Mouse (Mus musculus): ENCODE measurements around the gene Alk. TPM values are rescaled to one million over a fixed set of nuclear protein-coding genes. Genes with fewer than 3 reads are reported as not detected.

Gene Alk
- total RNA-seq (2021): 1 to 10 TPM; 6.8 to 7.9 TPM
- long read RNA-seq, experiment 1, partial matches to known transcripts: 0 of 1 reads
- long read RNA-seq, experiment 1, other reads (novel, unspliced or antisense): 1 of 1 reads
- long read RNA-seq, experiment 2: 0 reads

GRCm38 (mm10) chr17:72604610-72604980, at the start of gene Alk:
Alk (minus strand) TSS chr17:72604627.
- intact Hi-C loops (cut with DNase I): loop anchor here (10.0 kb wide), 2 partner anchors 640 to 940 kb away; no protein-coding TSS in a partner anchor
- DNase-seq (ENCODE audit: low spot score in 2 of 2): peak; percentile 93 to 94

GRCm38 (mm10) chr17:72652801-72653200, 48.4 kb upstream of the Alk start:
- intact Hi-C loops (cut with DNase I): no loop called here
- DNase-seq (ENCODE audit: low spot score in 2 of 2): no peak

GRCm38 (mm10) chr17:72648607-72649217, 44.3 kb upstream of the Alk start:
- intact Hi-C loops (cut with DNase I): no loop called here
- no peak for DNase-seq (ENCODE audit: low spot score in 2 of 2)

GRCm38 (mm10) chr17:72646167-72646566, 41.7 kb upstream of the Alk start:
- no peak for DNase-seq (ENCODE audit: low spot score in 2 of 2)
- intact Hi-C loops (cut with DNase I): no loop called here

- intact Hi-C loops (cut with DNase I): no loop called here
- no peak for DNase-seq (ENCODE audit: low spot score in 2 of 2)
These were observed 35.7 kb upstream of the Alk start for GRCm38 (mm10) chr17:72640095-72640494.

GRCm38 (mm10) chr17:72639400-72639799, 35.0 kb upstream of the Alk start:
- intact Hi-C loops (cut with DNase I): no loop called here
- DNase-seq (ENCODE audit: low spot score in 2 of 2): no peak

- intact Hi-C loops (cut with DNase I): loop anchor here (1.0 to 10.0 kb wide), 4 partner anchors 114 to 941 kb away; no protein-coding TSS in a partner anchor
- peak; percentile 92 to 95 for DNase-seq (ENCODE audit: low spot score in 2 of 2)
These were observed 1.8 kb upstream of the Alk start for GRCm38 (mm10) chr17:72606251-72606650.

- no peak for DNase-seq (ENCODE audit: low spot score in 2 of 2)
- intact Hi-C loops (cut with DNase I): loop anchor here (10.0 kb wide), 2 partner anchors 639 to 939 kb away; no protein-coding TSS in a partner anchor
These were observed 379 bp downstream of the Alk start for GRCm38 (mm10) chr17:72603886-72604609.

GRCm38 (mm10) chr17:72603118-72603885, 1.1 kb downstream of the Alk start:
- DNase-seq (ENCODE audit: low spot score in 2 of 2): peak; percentile 24 to 59
- intact Hi-C loops (cut with DNase I): loop anchor here (10.0 kb wide), 2 partner anchors 639 to 939 kb away; no protein-coding TSS in a partner anchor

GRCm38 (mm10) chr17:72600806-72601205, 3.6 kb downstream of the Alk start:
- DNase-seq (ENCODE audit: low spot score in 2 of 2): no peak
- intact Hi-C loops (cut with DNase I): loop anchor here (10.0 kb wide), 2 partner anchors 636 to 936 kb away; no protein-coding TSS in a partner anchor

- DNase-seq (ENCODE audit: low spot score in 2 of 2): no peak
- intact Hi-C loops (cut with DNase I): no loop called here
These were observed 16.8 kb downstream of the Alk start for GRCm38 (mm10) chr17:72587671-72588070.

GRCm38 (mm10) chr17:72580142-72580541, 24.3 kb downstream of the Alk start:
- peak in 1 of 2 experiments; percentile 34 for DNase-seq (ENCODE audit: low spot score in 2 of 2)
- intact Hi-C loops (cut with DNase I): no loop called here

- no peak for DNase-seq (ENCODE audit: low spot score in 2 of 2)
- intact Hi-C loops (cut with DNase I): no loop called here
These were observed 25.1 kb downstream of the Alk start for GRCm38 (mm10) chr17:72579321-72579720.

GRCm38 (mm10) chr17:72571379-72571778, 33.0 kb downstream of the Alk start:
- intact Hi-C loops (cut with DNase I): no loop called here
- DNase-seq (ENCODE audit: low spot score in 2 of 2): no peak

GRCm38 (mm10) chr17:72569491-72569890, 34.9 kb downstream of the Alk start:
- intact Hi-C loops (cut with DNase I): no loop called here

GRCm38 (mm10) chr17:72563423-72563822, 41.0 kb downstream of the Alk start:
- DNase-seq (ENCODE audit: low spot score in 2 of 2): no peak
- intact Hi-C loops (cut with DNase I): no loop called here

More at GRCm38 (mm10) chr17:72569491-72569890, 34.9 kb downstream of the Alk start:
- no peak for DNase-seq (ENCODE audit: low spot score in 2 of 2)

- intact Hi-C loops (cut with DNase I): no loop called here
- peak in 1 of 2 experiments; percentile 6 for DNase-seq (ENCODE audit: low spot score in 2 of 2)
These were observed 43.0 kb downstream of the Alk start for GRCm38 (mm10) chr17:72561471-72561870.

- intact Hi-C loops (cut with DNase I): no loop called here
- no peak for DNase-seq (ENCODE audit: low spot score in 2 of 2)
These were observed 43.7 kb downstream of the Alk start for GRCm38 (mm10) chr17:72560771-72561170.

GRCm38 (mm10) chr17:72557029-72557735, 47.2 kb downstream of the Alk start:
- intact Hi-C loops (cut with DNase I): no loop called here
- no peak for DNase-seq (ENCODE audit: low spot score in 2 of 2)
